Mouse (Mus musculus): ENCODE measurements at regions not wholly inside any gene's neighbourhood (a gene's known extent, or its start where the extent isn't known, plus 50 kb on each side); places are given as distances from the start of the nearest gene placed in this dataset.
"Not testable (repeated sequence)": the region's sequence is repeated elsewhere in the genome, so short reads cannot be mapped to it uniquely, and the experiment has no call there.

- TF ChIP-seq POLR2A (IDR thresholded peaks at IDR 0.05; ENCODE audit: borderline replicate concordance, extremely low read depth, insufficient read depth, insufficient read length), result no peak
- DNase-seq (ENCODE audit: low spot score), result no peak
- 59% methylated on average over 1 of the region's 1 CpGs for WGBS
Measured at GRCm38 (mm10) chr12:45562637-45563220, 488.2 kb upstream of the Stxbp6 start.

DNA sequence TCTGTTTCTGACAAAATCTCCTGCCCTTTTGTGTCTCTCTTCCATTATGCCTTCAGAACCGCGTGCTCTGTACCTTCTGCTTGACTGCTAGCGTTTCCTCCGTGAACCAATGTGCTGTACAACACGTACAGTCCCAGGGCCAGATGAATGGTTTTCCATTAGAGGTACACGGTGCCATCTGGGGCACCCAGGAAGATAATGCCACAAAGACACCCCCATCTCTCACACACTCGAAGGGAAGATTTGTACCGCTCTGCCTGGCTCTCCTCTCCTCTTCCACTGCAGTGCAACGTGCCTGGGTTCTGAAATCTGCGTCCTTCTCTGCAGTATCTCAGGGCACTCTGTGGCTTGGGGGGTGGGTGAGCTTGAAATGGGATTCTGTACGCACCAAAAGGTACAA, 487.4 kb upstream of the Stxbp6 start:
- H3K9ac ChIP-seq (ENCODE audit: low read depth, low read length, severe bottlenecking), result no peak overlapping the region
- no peak overlapping the region for H3K4me2 ChIP-seq (replicated peaks; ENCODE audit: low read depth, low read length, severe bottlenecking)
- DNase-seq (ENCODE audit: low spot score) (no peak), ATAC-seq (ENCODE audit: low FRiP score, low read depth) (no peak)
- H3K9me3 ChIP-seq (ENCODE audit: control insufficient read depth, low read length), result no peaks in the 10 kb centered on the region
- H3K36me3 ChIP-seq (ENCODE audit: control insufficient read depth, insufficient read depth, low read length), result no peaks in the 10 kb centered on the region
- no peak overlapping the region for H3K27ac ChIP-seq (replicated peaks; ENCODE audit: low read depth, low read length)
- H3K4me1 ChIP-seq (ENCODE audit: control insufficient read depth, insufficient read depth, low read length), result peaks cover 7% of the 10 kb centered on the region; the same call in 1 of the 2 replicates
- no peaks in the 10 kb centered on the region for H3K27me3 ChIP-seq (ENCODE audit: control insufficient read depth, insufficient read depth, low read length)
- no peak for TF ChIP-seq POLR2A (IDR thresholded peaks at IDR 0.05; ENCODE audit: borderline replicate concordance, extremely low read depth, insufficient read depth, insufficient read length)
- 74% methylated on average over 11 of the region's 11 CpGs for WGBS
- no peak overlapping the region for H3K4me3 ChIP-seq (replicated peaks; ENCODE audit: low read length)

More at GRCm38 (mm10) chr12:45562637-45563220, 488.2 kb upstream of the Stxbp6 start:
- H3K4me3 ChIP-seq (replicated peaks; ENCODE audit: low read length), result no peak overlapping the region
- H3K36me3 ChIP-seq (ENCODE audit: control insufficient read depth, insufficient read depth, low read length), result no peaks in the 10 kb centered on the region
- no peaks in the 10 kb centered on the region for H3K9me3 ChIP-seq (ENCODE audit: control insufficient read depth, low read length)
- H3K9ac ChIP-seq (ENCODE audit: low read depth, low read length, severe bottlenecking), result no peak overlapping the region
- H3K4me2 ChIP-seq (replicated peaks; ENCODE audit: low read depth, low read length, severe bottlenecking), result no peak overlapping the region
- ATAC-seq (ENCODE audit: low FRiP score, low read depth), result no peak
- H3K27ac ChIP-seq (replicated peaks; ENCODE audit: low read depth, low read length), result no peak overlapping the region
- peaks cover 7% of the 10 kb centered on the region; the same call in 1 of the 2 replicates for H3K4me1 ChIP-seq (ENCODE audit: control insufficient read depth, insufficient read depth, low read length)
- H3K27me3 ChIP-seq (ENCODE audit: control insufficient read depth, insufficient read depth, low read length), result no peaks in the 10 kb centered on the region

GRCm38 (mm10) chr12:45561362-45561761, 486.9 kb upstream of the Stxbp6 start:
- Histone ChIP-seq H3K27me3 (ENCODE audit: control insufficient read depth, insufficient read depth, low read length) (no peaks in the 10 kb centered on the region), H3K36me3 (ENCODE audit: control insufficient read depth, insufficient read depth, low read length) (no peaks in the 10 kb centered on the region), H3K9ac (ENCODE audit: low read depth, low read length, severe bottlenecking) (no peak overlapping the region), H3K27ac (replicated peaks; ENCODE audit: low read depth, low read length) (no peak overlapping the region), H3K4me3 (replicated peaks; ENCODE audit: low read length) (no peak overlapping the region), H3K4me2 (replicated peaks; ENCODE audit: low read depth, low read length, severe bottlenecking) (no peak overlapping the region), H3K9me3 (ENCODE audit: control insufficient read depth, low read length) (no peaks in the 10 kb centered on the region), H3K4me1 (ENCODE audit: control insufficient read depth, insufficient read depth, low read length) (peaks cover 7% of the 10 kb centered on the region; the same call in 1 of the 2 replicates)
- ATAC-seq (ENCODE audit: low FRiP score, low read depth) (no peak), DNase-seq (ENCODE audit: low spot score) (no peak)
- 47% methylated on average over 1 of the region's 1 CpGs for WGBS
- TF ChIP-seq POLR2A (IDR thresholded peaks at IDR 0.05; ENCODE audit: borderline replicate concordance, extremely low read depth, insufficient read depth, insufficient read length), result no peak

GRCm38 (mm10) chr12:45549906-45550305, 475.4 kb upstream of the Stxbp6 start:
- H3K27ac ChIP-seq (replicated peaks; ENCODE audit: low read depth, low read length); H3K27me3 ChIP-seq (ENCODE audit: control insufficient read depth, insufficient read depth, low read length); H3K4me3 ChIP-seq (replicated peaks; ENCODE audit: low read length); H3K9ac ChIP-seq (ENCODE audit: low read depth, low read length, severe bottlenecking); ATAC-seq (ENCODE audit: low FRiP score, low read depth); H3K4me1 ChIP-seq (ENCODE audit: control insufficient read depth, insufficient read depth, low read length); H3K9me3 ChIP-seq (ENCODE audit: control insufficient read depth, low read length); DNase-seq (ENCODE audit: low spot score); H3K36me3 ChIP-seq (ENCODE audit: control insufficient read depth, insufficient read depth, low read length); H3K4me2 ChIP-seq (replicated peaks; ENCODE audit: low read depth, low read length, severe bottlenecking): not testable (repeated sequence)
- WGBS, result 81% methylated on average over 5 of the region's 5 CpGs

- H3K9ac ChIP-seq (ENCODE audit: low read depth, low read length, severe bottlenecking), result no peak overlapping the region
- ATAC-seq (ENCODE audit: low FRiP score, low read depth) (no peak), DNase-seq (ENCODE audit: low spot score) (no peak)
- H3K4me1 ChIP-seq (ENCODE audit: control insufficient read depth, insufficient read depth, low read length), result no peaks in the 10 kb centered on the region
- no peak for TF ChIP-seq POLR2A (IDR thresholded peaks at IDR 0.05; ENCODE audit: borderline replicate concordance, extremely low read depth, insufficient read depth, insufficient read length)
- H3K9me3 ChIP-seq (ENCODE audit: control insufficient read depth, low read length), result no peaks in the 10 kb centered on the region
- H3K4me2 ChIP-seq (replicated peaks; ENCODE audit: low read depth, low read length, severe bottlenecking), result no peak overlapping the region
- no peaks in the 10 kb centered on the region for H3K36me3 ChIP-seq (ENCODE audit: control insufficient read depth, insufficient read depth, low read length)
- H3K27me3 ChIP-seq (ENCODE audit: control insufficient read depth, insufficient read depth, low read length), result no peaks in the 10 kb centered on the region
- H3K4me3 ChIP-seq (replicated peaks; ENCODE audit: low read length), result no peak overlapping the region
- H3K27ac ChIP-seq (replicated peaks; ENCODE audit: low read depth, low read length), result no peak overlapping the region
Measured at GRCm38 (mm10) chr12:45519554-45519953, 445.0 kb upstream of the Stxbp6 start.

- H3K4me3 ChIP-seq (replicated peaks; ENCODE audit: low read length), result no peak overlapping the region
- no peak for TF ChIP-seq POLR2A (IDR thresholded peaks at IDR 0.05; ENCODE audit: borderline replicate concordance, extremely low read depth, insufficient read depth, insufficient read length)
- ATAC-seq (ENCODE audit: low FRiP score, low read depth) (no peak), DNase-seq (ENCODE audit: low spot score) (no peak)
- H3K27ac ChIP-seq (replicated peaks; ENCODE audit: low read depth, low read length), result no peak overlapping the region
- WGBS, result 72% methylated on average over 3 of the region's 3 CpGs
- H3K9ac ChIP-seq (ENCODE audit: low read depth, low read length, severe bottlenecking), result no peak overlapping the region
- no peaks in the 10 kb centered on the region for H3K36me3 ChIP-seq (ENCODE audit: control insufficient read depth, insufficient read depth, low read length)
- no peak overlapping the region for H3K4me2 ChIP-seq (replicated peaks; ENCODE audit: low read depth, low read length, severe bottlenecking)
- H3K4me1 ChIP-seq (ENCODE audit: control insufficient read depth, insufficient read depth, low read length), result no peaks in the 10 kb centered on the region
- H3K27me3 ChIP-seq (ENCODE audit: control insufficient read depth, insufficient read depth, low read length), result no peaks in the 10 kb centered on the region
- H3K9me3 ChIP-seq (ENCODE audit: control insufficient read depth, low read length), result no peaks in the 10 kb centered on the region
Measured at GRCm38 (mm10) chr12:45514459-45514858, 439.9 kb upstream of the Stxbp6 start.

Data from limb, embryonic 14.5 days (tissue).